Mouse (Mus musculus): Measurements from ENCODE around the gene Pde4d.

Pde4d gene

DNA sequence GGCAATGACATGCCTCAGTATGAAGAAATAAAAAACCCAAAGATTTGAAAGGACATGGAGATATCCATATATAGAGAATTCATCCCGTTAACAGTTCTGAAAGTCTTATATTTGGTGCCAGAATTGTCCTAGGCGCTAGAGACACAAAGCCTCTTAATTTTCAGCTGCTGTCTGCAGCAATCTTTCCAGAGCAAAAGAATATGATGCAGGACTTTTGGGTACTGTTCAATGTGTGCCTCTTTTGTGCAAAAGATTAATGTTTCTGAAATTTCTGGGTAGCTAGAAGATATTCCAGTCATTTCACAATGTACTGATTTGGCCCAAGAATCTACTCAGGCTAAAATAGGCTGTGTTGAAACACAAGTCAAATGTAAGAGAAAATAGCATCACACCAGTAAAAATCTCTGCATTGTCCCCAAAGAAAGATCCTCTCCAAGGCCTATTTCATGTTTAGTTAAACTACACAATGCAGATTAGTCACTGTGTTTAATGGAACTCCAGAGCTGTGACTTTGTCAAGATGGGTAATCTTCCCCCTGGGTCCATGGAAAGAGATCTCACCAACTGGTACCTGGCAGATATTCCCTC, 1270.5 kb downstream of the Pde4d start:
- TF ChIP-seq GATA4 (IDR thresholded peaks at IDR 0.05; ENCODE audit: insufficient replicate concordance, low read length): no peak

GRCm38 (mm10) chr13:109722237-109723119, 1272.7 kb downstream of the Pde4d start:
- TF ChIP-seq GATA4 (IDR thresholded peaks at IDR 0.05; ENCODE audit: insufficient replicate concordance, low read length): no peak

- TF ChIP-seq GATA4 (IDR thresholded peaks at IDR 0.05; ENCODE audit: insufficient replicate concordance, low read length): no peak
These were observed 1277.6 kb downstream of the Pde4d start for GRCm38 (mm10) chr13:109727346-109727745.

DNA sequence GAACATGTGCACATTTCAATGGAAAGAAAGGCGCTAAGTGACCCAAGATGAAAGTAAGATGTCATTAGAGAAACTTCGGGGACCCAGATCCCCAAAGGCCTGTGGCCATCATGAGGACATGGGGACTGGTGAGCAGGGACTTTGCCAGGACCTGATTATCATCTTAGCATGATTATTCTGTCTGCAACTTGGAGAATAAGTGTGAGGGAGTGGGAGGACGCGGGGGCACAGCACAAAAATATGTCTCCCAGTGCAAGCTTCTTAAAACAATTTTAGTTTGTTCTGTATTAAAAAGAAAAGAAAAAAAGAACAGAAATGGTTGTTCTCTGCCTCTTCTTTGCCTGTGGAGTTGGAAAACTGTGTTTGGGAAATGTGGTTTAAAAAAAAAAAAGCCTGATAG, 1279.9 kb downstream of the Pde4d start:
- no peak for TF ChIP-seq GATA4 (IDR thresholded peaks at IDR 0.05; ENCODE audit: insufficient replicate concordance, low read length)

- TF ChIP-seq GATA4 (IDR thresholded peaks at IDR 0.05; ENCODE audit: insufficient replicate concordance, low read length): no peak
These were observed 1283.1 kb downstream of the Pde4d start for GRCm38 (mm10) chr13:109732655-109733376.

DNA sequence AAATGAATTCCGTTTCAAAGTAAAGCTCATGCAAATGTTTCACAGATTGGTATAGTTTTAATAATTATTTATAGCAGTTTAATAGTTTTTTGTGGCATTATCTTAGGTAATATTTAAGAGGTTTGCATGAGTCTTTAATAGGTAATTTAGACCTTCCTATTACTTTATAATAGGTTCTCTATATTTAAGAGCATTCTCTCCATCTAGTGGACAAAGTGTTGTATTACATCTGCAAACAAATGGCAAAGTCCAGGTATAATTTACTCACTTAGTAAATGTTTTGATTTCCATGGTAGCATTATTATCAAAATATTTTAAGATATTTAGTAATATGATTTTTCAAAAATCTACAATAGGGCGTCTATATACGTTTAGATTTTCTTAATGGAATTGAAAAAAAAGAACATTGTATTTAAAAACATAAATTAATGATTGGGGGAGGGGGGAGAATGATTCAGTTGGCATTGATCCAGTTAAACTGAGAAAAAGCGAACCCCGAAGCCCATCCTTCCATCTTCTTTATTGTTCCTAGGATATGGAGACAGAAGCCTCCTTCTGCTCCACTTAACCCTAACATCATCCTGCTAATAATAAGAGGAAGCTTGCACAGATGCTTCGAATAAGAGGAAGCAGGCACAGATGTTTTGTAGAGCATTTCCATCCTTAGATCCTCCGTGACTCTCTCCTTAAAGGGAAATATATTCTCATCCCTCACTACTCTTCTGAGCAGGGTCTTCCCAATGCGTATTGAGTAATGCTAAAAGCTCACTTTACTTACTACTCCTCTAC, 1286.7 kb downstream of the Pde4d start:
- TF ChIP-seq GATA4 (IDR thresholded peaks at IDR 0.05; ENCODE audit: insufficient replicate concordance, low read length): no peak

GRCm38 (mm10) chr13:109746492-109746891, 1296.7 kb downstream of the Pde4d start:
- TF ChIP-seq GATA4 (IDR thresholded peaks at IDR 0.05; ENCODE audit: insufficient replicate concordance, low read length): no peak

- TF ChIP-seq GATA4 (IDR thresholded peaks at IDR 0.05; ENCODE audit: insufficient replicate concordance, low read length): no peak
These were observed 1302.6 kb downstream of the Pde4d start for GRCm38 (mm10) chr13:109752236-109752863.

GRCm38 (mm10) chr13:109756854-109757253, 1307.1 kb downstream of the Pde4d start:
- no peak for TF ChIP-seq GATA4 (IDR thresholded peaks at IDR 0.05; ENCODE audit: insufficient replicate concordance, low read length)

- no peak for TF ChIP-seq GATA4 (IDR thresholded peaks at IDR 0.05; ENCODE audit: insufficient replicate concordance, low read length)
These were observed 1309.5 kb downstream of the Pde4d start for GRCm38 (mm10) chr13:109759201-109759600.

DNA sequence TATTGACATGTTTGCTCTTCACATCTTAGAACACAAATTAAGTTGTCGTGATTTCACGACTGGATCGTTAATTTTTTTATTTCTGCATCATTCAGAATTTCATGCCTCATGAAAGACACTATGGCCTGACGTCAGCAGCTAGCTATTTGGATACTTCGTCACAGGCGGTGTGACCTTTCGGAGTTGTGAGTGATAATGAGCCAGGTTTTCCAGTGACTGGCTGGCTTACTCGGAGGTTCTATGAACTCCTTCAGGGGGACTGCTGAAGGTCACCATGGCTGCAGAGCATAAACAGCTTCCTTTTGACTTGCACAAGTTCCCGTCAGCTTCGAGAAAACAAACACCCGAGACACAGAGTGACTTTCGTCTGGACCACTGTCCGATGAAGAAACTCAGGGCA, 1311.3 kb downstream of the Pde4d start:
- TF ChIP-seq GATA4 (IDR thresholded peaks at IDR 0.05; ENCODE audit: insufficient replicate concordance, low read length): no peak

GRCm38 (mm10) chr13:109774791-109775190, 1325.0 kb downstream of the Pde4d start:
- TF ChIP-seq GATA4 (IDR thresholded peaks at IDR 0.05; ENCODE audit: insufficient replicate concordance, low read length): no peak

- peak; percentile 36; the same call in 1 of the 2 replicates for TF ChIP-seq GATA4 (IDR thresholded peaks at IDR 0.05; ENCODE audit: insufficient replicate concordance, low read length)
These were observed 1325.4 kb downstream of the Pde4d start for GRCm38 (mm10) chr13:109775197-109775596.

DNA sequence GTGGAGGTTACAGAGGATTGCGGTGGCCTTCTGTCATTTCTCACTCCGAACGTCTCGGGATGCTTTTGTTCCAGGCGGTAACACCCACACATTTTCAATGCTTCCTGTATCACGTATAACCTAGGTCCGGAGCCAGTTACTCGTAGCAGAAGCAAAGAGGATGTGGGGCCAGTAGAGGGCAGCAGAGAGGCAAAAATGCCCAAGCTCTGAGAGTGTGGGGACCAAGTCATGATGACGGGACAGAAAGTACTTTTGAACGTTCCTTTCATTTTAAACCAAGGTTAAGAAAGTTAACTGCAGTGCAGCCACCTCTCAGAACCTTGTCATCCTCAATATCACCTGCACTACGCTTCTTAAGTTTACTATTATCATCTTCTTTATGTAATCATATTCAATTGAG, 1326.4 kb downstream of the Pde4d start:
- TF ChIP-seq GATA4 (IDR thresholded peaks at IDR 0.05; ENCODE audit: insufficient replicate concordance, low read length): peak; percentile 32; the same call in 1 of the 2 replicates
